Mouse (Mus musculus): Measurements from ENCODE around the gene Nbl1.
A peak's percentile ranks its signal among the peaks of the same experiment; 100 is the strongest.

Gene Nbl1

DNA sequence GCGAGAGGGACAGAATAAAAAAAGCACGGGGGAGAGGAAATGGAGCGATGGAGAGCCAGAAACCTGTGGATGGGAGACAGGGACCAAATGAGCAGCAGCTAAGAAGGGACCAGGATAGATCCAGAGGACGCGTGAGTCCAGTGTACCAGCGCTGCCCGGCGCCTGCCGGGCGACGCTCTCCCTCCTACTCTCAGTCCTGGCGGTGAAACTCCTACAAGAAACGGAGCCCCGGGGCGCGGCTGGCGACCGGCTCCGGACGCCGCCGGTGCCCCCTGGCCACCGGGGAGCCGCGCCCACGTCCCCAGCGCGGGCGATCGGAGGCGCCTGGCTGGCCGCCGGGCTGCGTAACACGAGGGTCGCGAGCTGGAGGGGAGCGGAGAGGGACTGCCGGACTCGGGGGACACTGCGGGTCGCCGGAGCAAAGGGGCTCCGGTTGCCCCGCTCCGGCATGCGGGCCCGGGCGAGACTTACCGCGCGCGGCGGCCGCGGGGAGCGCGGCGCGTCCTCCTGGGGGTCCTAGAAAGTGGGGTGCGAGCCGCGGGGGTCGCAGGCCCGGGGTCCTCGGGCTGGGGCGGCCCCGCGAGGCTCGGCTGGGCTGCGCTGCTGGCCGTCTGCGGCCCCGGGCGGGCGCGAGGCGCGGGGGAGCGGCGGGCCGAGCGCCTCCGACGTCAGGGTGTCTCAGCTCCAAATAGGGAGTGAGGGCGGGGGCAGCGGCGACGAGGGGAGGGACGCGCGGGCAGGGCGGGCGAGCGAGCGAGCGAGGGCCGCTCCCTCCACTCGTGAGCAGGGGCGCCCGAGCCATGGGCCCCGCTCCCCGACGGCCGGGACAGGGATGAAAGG, at the start of gene Nbl1:
Nbl1 (minus strand) TSS at position 638 of the 840 bp plus-strand sequence.
- TF ChIP-seq GATA4 (IDR thresholded peaks at IDR 0.05; ENCODE audit: insufficient replicate concordance, low read length) = no peak

GRCm38 (mm10) chr4:139141785-139142184, 49.0 kb upstream of the Nbl1 start:
- no peak for TF ChIP-seq GATA4 (IDR thresholded peaks at IDR 0.05; ENCODE audit: insufficient replicate concordance, low read length)

DNA sequence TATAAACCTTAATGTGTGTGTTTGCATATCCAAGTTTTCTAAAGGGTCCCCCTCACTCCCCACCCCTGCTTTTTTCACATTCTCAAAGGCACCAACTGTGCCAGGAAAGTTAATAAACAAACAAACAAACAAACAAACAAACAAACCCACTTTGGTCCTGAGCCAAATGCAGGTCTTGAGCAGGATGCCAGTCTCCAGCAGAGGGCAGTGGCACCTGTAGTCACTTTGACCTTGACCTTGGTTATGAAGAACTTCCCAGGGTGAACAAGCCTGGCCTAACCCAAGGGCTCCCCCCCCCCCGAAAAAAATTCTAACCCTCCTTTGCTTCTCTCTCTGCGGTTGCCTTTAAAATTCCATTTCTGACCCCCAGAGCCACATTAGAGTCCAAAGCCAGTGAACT, 47.5 kb upstream of the Nbl1 start:
- TF ChIP-seq GATA4 (IDR thresholded peaks at IDR 0.05; ENCODE audit: insufficient replicate concordance, low read length) = no peak

- no peak for TF ChIP-seq GATA4 (IDR thresholded peaks at IDR 0.05; ENCODE audit: insufficient replicate concordance, low read length)
Measured at GRCm38 (mm10) chr4:139136011-139136410, 43.2 kb upstream of the Nbl1 start.

- no peak for TF ChIP-seq GATA4 (IDR thresholded peaks at IDR 0.05; ENCODE audit: insufficient replicate concordance, low read length)
Measured at GRCm38 (mm10) chr4:139133109-139133508, 40.3 kb upstream of the Nbl1 start.

GRCm38 (mm10) chr4:139131858-139132672, 39.3 kb upstream of the Nbl1 start:
- TF ChIP-seq GATA4 (IDR thresholded peaks at IDR 0.05; ENCODE audit: insufficient replicate concordance, low read length) = no peak

DNA sequence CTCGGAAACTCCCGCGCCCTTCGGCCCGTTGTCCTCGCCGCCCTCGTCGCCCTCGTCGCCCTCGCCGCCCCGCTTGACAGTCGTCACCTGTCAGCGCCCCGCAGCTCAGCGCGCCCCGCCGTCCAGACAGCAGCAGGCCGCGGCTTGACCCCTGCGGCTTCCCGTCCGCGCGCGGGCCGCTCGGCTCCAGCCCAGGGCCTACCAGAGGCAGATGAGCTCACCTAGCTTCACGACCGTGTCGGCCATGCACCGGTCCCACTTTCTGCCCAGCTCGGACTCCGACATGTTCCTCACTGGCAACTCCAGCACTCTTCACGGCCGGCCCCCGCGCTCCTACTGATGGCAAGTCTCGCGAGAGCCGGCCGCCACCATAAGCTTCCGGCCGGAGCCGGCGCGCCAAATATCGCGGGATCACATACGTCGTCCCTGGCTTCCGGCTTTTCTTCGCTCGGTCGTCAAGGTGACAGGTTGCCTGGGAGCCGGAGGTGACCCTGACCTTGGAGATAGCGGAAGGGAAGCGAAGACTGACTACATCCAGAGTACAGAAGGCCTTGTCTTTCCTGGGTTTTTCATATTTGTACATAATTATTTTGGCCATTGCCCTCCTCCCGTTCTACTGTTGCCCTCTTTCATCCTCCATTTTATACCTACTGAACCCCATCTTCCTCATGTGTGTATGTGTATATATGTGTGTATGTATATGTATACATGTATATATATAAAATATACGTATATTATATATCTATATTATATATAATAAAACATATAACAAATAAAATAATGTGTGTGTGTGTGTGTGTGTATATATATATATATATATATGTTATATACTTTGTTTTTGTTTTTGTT, 38.1 kb upstream of the Nbl1 start, which contains the start of gene Minos1:
Minos1 (minus strand) TSS at position 413 of the 849 bp plus-strand sequence.
- peak; percentile 80; the same call in 1 of the 2 replicates for TF ChIP-seq GATA4 (IDR thresholded peaks at IDR 0.05; ENCODE audit: insufficient replicate concordance, low read length)

- TF ChIP-seq GATA4 (IDR thresholded peaks at IDR 0.05; ENCODE audit: insufficient replicate concordance, low read length) = no peak
Measured at GRCm38 (mm10) chr4:139129806-139130700, 37.3 kb upstream of the Nbl1 start.

GRCm38 (mm10) chr4:139126475-139126874, 33.7 kb upstream of the Nbl1 start:
- no peak for TF ChIP-seq GATA4 (IDR thresholded peaks at IDR 0.05; ENCODE audit: insufficient replicate concordance, low read length)

DNA sequence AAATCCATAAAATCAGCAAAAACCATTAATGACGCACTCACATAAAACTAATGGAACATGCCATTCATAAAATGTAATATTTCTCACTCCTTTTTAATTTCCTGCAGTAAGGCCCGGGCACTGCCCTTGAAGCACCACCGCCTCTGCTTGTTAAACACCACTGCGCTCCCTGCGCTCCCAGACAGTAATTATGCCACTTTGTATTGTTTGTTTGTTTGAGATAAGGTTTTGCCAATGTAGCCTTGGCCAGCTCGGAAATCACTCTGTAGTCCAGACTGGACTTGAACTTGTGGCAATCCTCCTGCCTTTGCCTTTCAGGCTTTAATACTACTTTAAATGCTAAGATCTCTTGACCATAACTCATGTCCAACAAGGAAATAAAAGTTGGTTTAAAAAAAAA, 32.1 kb upstream of the Nbl1 start:
- TF ChIP-seq GATA4 (IDR thresholded peaks at IDR 0.05; ENCODE audit: insufficient replicate concordance, low read length) = peak; percentile 79

DNA sequence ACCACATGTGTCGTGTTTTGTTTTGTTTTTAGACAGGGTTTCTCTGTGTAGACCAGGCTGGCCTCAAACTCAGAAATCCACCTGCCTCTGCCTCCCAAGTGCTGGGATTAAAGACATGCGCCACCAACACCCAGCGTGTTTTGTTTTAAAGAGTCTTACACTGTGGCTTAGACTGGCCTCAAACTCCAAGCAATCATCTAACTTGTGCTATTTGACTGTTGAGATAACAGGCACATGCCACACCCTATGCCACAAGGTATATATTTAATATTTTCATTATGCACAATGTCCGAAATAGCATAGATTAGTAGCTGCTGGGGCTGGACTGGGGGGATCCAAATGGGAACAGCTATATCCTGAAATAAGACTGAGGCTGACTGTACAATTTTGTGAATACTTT, 29.8 kb upstream of the Nbl1 start:
- TF ChIP-seq GATA4 (IDR thresholded peaks at IDR 0.05; ENCODE audit: insufficient replicate concordance, low read length) = no peak

DNA sequence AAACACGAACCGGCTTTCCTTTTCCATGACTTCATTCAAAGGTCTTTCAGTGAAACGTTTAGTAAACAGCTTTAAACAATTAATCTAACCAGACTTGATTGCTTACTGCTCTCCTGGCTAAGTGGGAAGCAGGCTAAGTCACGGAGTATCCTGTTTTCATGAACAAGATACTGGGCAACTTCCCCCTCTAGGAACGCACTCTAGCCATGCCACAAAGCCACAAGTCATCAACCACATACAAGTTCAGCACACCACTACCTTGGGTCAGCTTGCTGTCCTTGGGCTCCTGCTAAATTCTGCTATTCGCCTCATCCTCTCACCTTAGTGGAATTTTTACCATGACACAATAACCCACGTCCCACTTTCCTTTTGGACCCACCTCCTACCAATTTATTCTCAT, 28.2 kb upstream of the Nbl1 start:
- TF ChIP-seq GATA4 (IDR thresholded peaks at IDR 0.05; ENCODE audit: insufficient replicate concordance, low read length) = no peak

DNA sequence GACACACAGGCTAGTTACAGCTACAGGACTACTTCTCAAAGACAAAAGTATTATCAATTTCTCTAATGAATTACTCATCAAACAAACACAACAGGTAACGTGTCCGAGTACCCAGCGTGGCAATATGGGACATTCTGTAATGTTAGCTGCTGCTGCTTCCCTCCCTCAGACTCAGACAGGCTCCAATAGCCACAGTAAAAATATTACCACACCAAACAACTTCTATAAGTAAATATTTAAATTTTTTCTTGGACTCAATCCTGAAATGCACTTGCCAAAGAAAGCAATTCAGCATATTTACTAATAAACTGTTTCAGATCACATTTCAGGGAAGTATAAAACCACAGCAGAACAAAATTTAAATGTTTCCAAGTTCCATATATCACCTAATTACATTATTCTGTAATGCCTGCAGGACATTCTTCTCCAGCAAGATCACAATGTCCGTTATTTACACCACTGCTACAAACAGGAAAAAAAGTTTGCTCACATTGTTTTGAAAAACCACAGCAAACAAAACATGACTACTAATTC, 27.6 kb upstream of the Nbl1 start:
- no peak for TF ChIP-seq GATA4 (IDR thresholded peaks at IDR 0.05; ENCODE audit: insufficient replicate concordance, low read length)

All from liver, adult (tissue).